In the genomic region with DNA sequence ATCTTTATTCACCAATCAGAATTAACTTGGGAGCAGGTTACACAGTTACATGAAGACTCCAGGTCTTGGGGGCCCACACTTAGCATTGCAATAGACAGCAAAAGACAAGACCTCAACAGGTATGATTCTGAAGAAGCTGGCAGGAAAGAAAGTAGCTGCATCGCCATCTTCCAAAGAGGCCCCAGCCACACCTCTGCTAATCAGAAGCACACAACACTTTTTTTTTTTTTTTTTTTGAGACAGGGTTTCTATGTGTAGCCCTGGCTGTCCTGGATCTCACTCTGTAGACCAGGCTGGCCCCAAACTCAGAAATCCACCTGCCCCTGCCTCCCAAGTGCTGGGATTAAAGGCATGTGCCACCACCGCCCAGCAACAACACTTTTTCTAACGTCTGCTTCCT, we compare ENCODE assay signal across 19 mouse cellular contexts. TPM values are rescaled to one million over a fixed set of nuclear protein-coding genes. Genes with fewer than 3 reads are reported as not detected.
"Had no signal": no experiment of that assay in that cellular context is flagged by ENCODE, and none has a peak within 500 bp of the region (broad histone marks: within the 10 kb centered on the region; RNA-seq: fewer than 3 reads in every experiment).

No protein-coding gene starts in this region.

- H3K4me3 ChIP-seq: lung, embryonic 15.5 days; megakaryocyte, embryonic 14.5 days; midbrain, embryonic 13.5 days; midbrain, embryonic 15.5 days; neural tube, embryonic 12.5 days; stomach, embryonic 15.5 days had no signal

- ATAC-seq: lung, postnatal 0 days; midbrain, embryonic 13.5 days; midbrain, embryonic 15.5 days had no signal

- H3K27me3 ChIP-seq: lung, embryonic 15.5 days; megakaryocyte, embryonic 14.5 days; midbrain, embryonic 15.5 days; neural tube, embryonic 12.5 days; stomach, embryonic 15.5 days had no signal

- H3K9ac ChIP-seq: lung, embryonic 15.5 days; midbrain, embryonic 13.5 days; midbrain, embryonic 15.5 days; neural tube, embryonic 12.5 days; stomach, embryonic 15.5 days had no signal

- H3K9me3 ChIP-seq: lung, embryonic 15.5 days; megakaryocyte, embryonic 14.5 days; midbrain, embryonic 13.5 days; midbrain, embryonic 15.5 days; neural tube, embryonic 12.5 days; stomach, embryonic 15.5 days had no signal

- H3K4me2 ChIP-seq: lung, embryonic 15.5 days; midbrain, embryonic 11.5 days; midbrain, embryonic 13.5 days; midbrain, embryonic 15.5 days; neural tube, embryonic 12.5 days; stomach, embryonic 15.5 days had no signal

- DNase-seq: lung, adult 2 months; lung, postnatal 14 days; lung, postnatal 36 days; right cerebral cortex, postnatal 14 days; thymus, postnatal 36 days had no signal

- H3K36me3 ChIP-seq: lung, embryonic 15.5 days; midbrain, embryonic 13.5 days; midbrain, embryonic 15.5 days; neural tube, embryonic 12.5 days; stomach, embryonic 15.5 days had no signal

- H3K27ac ChIP-seq: lung, embryonic 15.5 days; macrophage; midbrain, embryonic 13.5 days; midbrain, embryonic 15.5 days; neural tube, embryonic 12.5 days; stomach, embryonic 15.5 days; stomach, postnatal 0 days had no signal

RNA-seq across cellular contexts. Expression of a gene that starts 12.9 kb away (rescaled TPM):
- total RNA-seq: megakaryocyte progenitor cell, adult 5-6 weeks; monocyte, adult 5-6 weeks; neutrophil, adult 5-6 weeks had no signal
- polyA plus RNA-seq: macrophage; spleen, adult 2 months had no signal

RNA-seq across cellular contexts. Expression of a gene that starts 15.0 kb away (rescaled TPM):
- total RNA-seq: monocyte, adult 5-6 weeks; neutrophil, adult 5-6 weeks had no signal
- polyA plus RNA-seq: macrophage had no signal
